Mouse (Mus musculus): ENCODE measurements at regions not wholly inside any gene's neighbourhood (a gene's known extent, or its start where the extent isn't known, plus 50 kb on each side); places are given as distances from the start of the nearest gene placed in this dataset.

DNA sequence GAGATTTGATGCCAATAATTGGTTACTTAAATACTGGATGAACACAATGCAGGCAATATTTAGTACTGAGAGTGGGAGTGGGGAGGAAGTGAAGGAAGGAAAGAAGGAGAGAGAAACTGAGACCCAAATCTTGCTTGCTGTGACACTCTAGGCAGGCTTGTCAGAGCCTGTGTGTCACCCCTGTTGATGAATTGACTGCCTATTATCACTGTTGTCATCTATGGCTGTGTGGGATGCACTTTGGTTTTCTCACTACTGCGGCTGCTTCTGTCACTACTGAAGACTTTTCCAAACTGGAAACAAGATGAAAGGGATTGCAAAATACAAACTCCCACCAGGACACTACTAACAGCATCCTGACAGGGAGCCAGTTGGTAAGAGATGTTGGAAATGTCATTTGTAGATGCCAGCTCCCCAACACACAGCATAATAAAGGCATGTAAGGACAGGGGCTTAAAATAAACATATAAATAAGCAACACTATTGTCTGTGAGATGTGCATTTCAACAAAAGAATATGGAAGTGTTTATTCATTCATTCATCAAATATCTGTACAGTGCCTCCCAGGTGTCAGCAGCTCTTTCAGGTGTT, 207.0 kb upstream of the Ufl1 start:
- DNase-seq (ENCODE audit: extremely low read depth) = no peak
- no peaks in the 10 kb centered on the region for H3K9me3 ChIP-seq (replicated peaks; ENCODE audit: low read length)
- H3K36me3 ChIP-seq (replicated peaks in 1 of 2; ENCODE audit: control insufficient read depth in 1 of 2, insufficient read depth in 1 of 2, low read length in 1 of 2) = no peaks in the 10 kb centered on the region
- no peak overlapping the region for H3K4me3 ChIP-seq (replicated peaks in 1 of 3; ENCODE audit: low read depth in 2 of 3, low read length in 2 of 3, poor library complexity in 1 of 3)
- H3K4me1 ChIP-seq (ENCODE audit: control insufficient read depth in 1 of 2, insufficient read depth in 2 of 2) = no peaks in the 10 kb centered on the region
- no peak overlapping the region for H3K9ac ChIP-seq (ENCODE audit: insufficient read depth, low read depth)
- no peak overlapping the region for H3K27ac ChIP-seq (ENCODE audit: insufficient read depth, low read depth)
- in situ Hi-C loops (cut with MboI; ENCODE audit: low pct_ligation_motif_present, low pct_unique_long_range_greater_than_20kb, low sequenced_read_pairs) (no loop called here), dilution Hi-C loops (cut with MboI; ENCODE audit: extremely low pct_ligation_motif_present, extremely low pct_unique_long_range_greater_than_20kb, low sequenced_read_pairs) (no loop called here)
- no peaks in the 10 kb centered on the region for H3K27me3 ChIP-seq (replicated peaks)
- TF ChIP-seq ZNF384 (IDR thresholded peaks at IDR 0.05; ENCODE audit: low read depth, low read length) (no peak), NRF1 (IDR thresholded peaks at IDR 0.05; ENCODE audit: low read depth, low read length) (no peak), UBTF (IDR thresholded peaks at IDR 0.05; ENCODE audit: low read depth, low read length) (no peak), ETS1 (conservative IDR thresholded peaks at IDR 0.05; ENCODE audit: low read depth, low read length) (no peak), PAX5 (IDR thresholded peaks at IDR 0.05; ENCODE audit: low read length) (no peak), RCOR1 (conservative IDR thresholded peaks at IDR 0.05; ENCODE audit: low read depth, low read length) (no peak), MYC (IDR thresholded peaks at IDR 0.05; ENCODE audit: low read depth, low read length) (no peak), TBP (conservative IDR thresholded peaks at IDR 0.05; ENCODE audit: low read depth, low read length) (no peak), MEF2A (IDR thresholded peaks at IDR 0.05; ENCODE audit: borderline replicate concordance, low read depth, low read length) (no peak), CTCF (conservative IDR thresholded peaks at IDR 0.05 in 1 of 2, IDR thresholded peaks at IDR 0.05 in 1 of 2; ENCODE audit: low read depth in 2 of 2, low read length in 2 of 2) (no peak), NELFE (IDR thresholded peaks at IDR 0.05; ENCODE audit: low read depth, low read length) (no peak), E2F4 (IDR thresholded peaks at IDR 0.05; ENCODE audit: insufficient replicate concordance, low read depth, low read length) (no peak), ELF1 (IDR thresholded peaks at IDR 0.05; ENCODE audit: low read depth, low read length) (no peak), JUND (conservative IDR thresholded peaks at IDR 0.05; ENCODE audit: low read depth, low read length) (no peak), SMC3 (IDR thresholded peaks at IDR 0.05; ENCODE audit: low read depth, low read length) (no peak), IRF4 (IDR thresholded peaks at IDR 0.05; ENCODE audit: low read depth, low read length) (no peak), EP300 (IDR thresholded peaks at IDR 0.05; ENCODE audit: low read length) (no peak), HCFC1 (IDR thresholded peaks at IDR 0.05; ENCODE audit: low read depth, low read length) (no peak), POLR2AphosphoS2 (IDR thresholded peaks at IDR 0.05; ENCODE audit: low read depth, low read length) (no peak)
- no peak overlapping the region for H3K4me2 ChIP-seq (ENCODE audit: insufficient read depth, low read depth, poor library complexity, severe bottlenecking)
- no peaks in the 10 kb centered on the region for H3K79me2 ChIP-seq (replicated peaks; ENCODE audit: control insufficient read depth, extremely low read depth, insufficient read depth, poor library complexity, severe bottlenecking)

DNA sequence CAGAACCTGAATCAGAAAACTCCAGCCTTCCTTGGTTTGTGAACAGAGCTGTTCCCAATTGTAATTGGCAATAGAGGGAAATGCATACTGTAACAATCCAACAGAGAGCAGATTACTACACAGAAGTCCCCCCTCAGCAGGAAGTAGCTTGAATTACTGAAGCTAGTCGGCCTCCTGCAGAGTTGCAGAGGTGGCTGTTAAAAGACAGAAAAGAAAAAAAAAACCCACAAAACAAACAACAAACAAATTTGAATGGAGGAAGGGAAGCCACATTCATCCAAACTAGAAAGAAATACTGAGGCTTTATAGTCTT, 202.0 kb upstream of the Ufl1 start:
- no peaks in the 10 kb centered on the region for H3K36me3 ChIP-seq (replicated peaks in 1 of 2; ENCODE audit: control insufficient read depth in 1 of 2, insufficient read depth in 1 of 2, low read length in 1 of 2)
- H3K4me3 ChIP-seq (replicated peaks in 1 of 3; ENCODE audit: low read depth in 2 of 3, low read length in 2 of 3, poor library complexity in 1 of 3) = no peak overlapping the region
- DNase-seq (ENCODE audit: extremely low read depth) = no peak
- dilution Hi-C loops (cut with MboI; ENCODE audit: extremely low pct_ligation_motif_present, extremely low pct_unique_long_range_greater_than_20kb, low sequenced_read_pairs) = no loop called here
- no peaks in the 10 kb centered on the region for H3K79me2 ChIP-seq (replicated peaks; ENCODE audit: control insufficient read depth, extremely low read depth, insufficient read depth, poor library complexity, severe bottlenecking)
- no peaks in the 10 kb centered on the region for H3K9me3 ChIP-seq (replicated peaks; ENCODE audit: low read length)
- no peak overlapping the region for H3K9ac ChIP-seq (ENCODE audit: insufficient read depth, low read depth)
- H3K27ac ChIP-seq (ENCODE audit: insufficient read depth, low read depth) = no peak overlapping the region
- TF ChIP-seq NRF1 (IDR thresholded peaks at IDR 0.05; ENCODE audit: low read depth, low read length) = no peak
- in situ Hi-C loops (cut with MboI; ENCODE audit: low pct_ligation_motif_present, low pct_unique_long_range_greater_than_20kb, low sequenced_read_pairs) = no loop called here
- H3K27me3 ChIP-seq (replicated peaks) = no peaks in the 10 kb centered on the region
- no peaks in the 10 kb centered on the region for H3K4me1 ChIP-seq (ENCODE audit: control insufficient read depth in 1 of 2, insufficient read depth in 2 of 2)
- no peak overlapping the region for H3K4me2 ChIP-seq (ENCODE audit: insufficient read depth, low read depth, poor library complexity, severe bottlenecking)

Data from CH12.LX (cell line).